Mouse (Mus musculus): ENCODE data around the gene Kank4. TPM values are rescaled to one million over a fixed set of nuclear protein-coding genes. Genes with fewer than 3 reads are reported as not detected.
"Not testable (repeated sequence)": the region's sequence is repeated elsewhere in the genome, so short reads cannot be mapped to it uniquely, and the experiment has no call there.

The Kank4 gene
- polyA plus RNA-seq, 1 experiment from 2014 or later = 0.58 TPM

- no peaks in the 10 kb centered on the region for H3K36me3 ChIP-seq (replicated peaks)
- peaks cover 8% of the 10 kb centered on the region for H3K4me1 ChIP-seq
- H3K9ac ChIP-seq = no peak overlapping the region
- H3K27ac ChIP-seq = no peak overlapping the region
- H3K4me2 ChIP-seq = no peak overlapping the region
- ATAC-seq (replicated peaks) = peak; percentile 35; the same call in 1 of the 2 replicates
- H3K4me3 ChIP-seq = no peak overlapping the region
- H3K9me3 ChIP-seq = no peaks in the 10 kb centered on the region
- H3K27me3 ChIP-seq (replicated peaks) = no peaks in the 10 kb centered on the region
- WGBS = 18% methylated on average over 11 of the region's 11 CpGs
These were observed 61.2 kb downstream of the Kank4 start for GRCm38 (mm10) chr4:98756141-98756540.

GRCm38 (mm10) chr4:98754456-98754855 is 62.9 kb downstream of the Kank4 start:
- H3K4me1 ChIP-seq = peaks cover 8% of the 10 kb centered on the region
- ATAC-seq (replicated peaks) = no peak
- WGBS = 59% methylated on average over 4 of the region's 4 CpGs

GRCm38 (mm10) chr4:98743906-98744210 is 73.5 kb downstream of the Kank4 start:
- Histone ChIP-seq H3K9ac (no peak overlapping the region), H3K36me3 (replicated peaks) (no peaks in the 10 kb centered on the region), H3K27ac (no peak overlapping the region), H3K4me1 (no peaks in the 10 kb centered on the region), H3K27me3 (replicated peaks) (no peaks in the 10 kb centered on the region), H3K4me2 (no peak overlapping the region), H3K4me3 (no peak overlapping the region), H3K9me3 (no peaks in the 10 kb centered on the region)
- 28% methylated on average over 7 of the region's 7 CpGs for WGBS
- ATAC-seq (replicated peaks) = no peak

More at GRCm38 (mm10) chr4:98754456-98754855, 62.9 kb downstream of the Kank4 start:
- no peak overlapping the region for H3K9ac ChIP-seq
- no peak overlapping the region for H3K4me2 ChIP-seq
- no peak overlapping the region for H3K27ac ChIP-seq
- H3K9me3 ChIP-seq = no peaks in the 10 kb centered on the region
- no peaks in the 10 kb centered on the region for H3K36me3 ChIP-seq (replicated peaks)
- no peaks in the 10 kb centered on the region for H3K27me3 ChIP-seq (replicated peaks)
- no peak overlapping the region for H3K4me3 ChIP-seq

GRCm38 (mm10) chr4:98743209-98743905 is 74.0 kb downstream of the Kank4 start:
- H3K27ac ChIP-seq = no peak overlapping the region
- 62% methylated on average over 3 of the region's 3 CpGs for WGBS
- no peak overlapping the region for H3K9ac ChIP-seq
- no peaks in the 10 kb centered on the region for H3K27me3 ChIP-seq (replicated peaks)
- H3K4me2 ChIP-seq = no peak overlapping the region
- no peaks in the 10 kb centered on the region for H3K4me1 ChIP-seq
- H3K4me3 ChIP-seq = no peak overlapping the region
- no peaks in the 10 kb centered on the region for H3K36me3 ChIP-seq (replicated peaks)
- ATAC-seq (replicated peaks) = no peak
- no peaks in the 10 kb centered on the region for H3K9me3 ChIP-seq

- no peak overlapping the region for H3K9ac ChIP-seq
- ATAC-seq (replicated peaks) = peak; percentile 72; the same call in 1 of the 2 replicates
- H3K36me3 ChIP-seq (replicated peaks) = no peaks in the 10 kb centered on the region
- no peaks in the 10 kb centered on the region for H3K27me3 ChIP-seq (replicated peaks)
- H3K4me2 ChIP-seq = no peak overlapping the region
- no peaks in the 10 kb centered on the region for H3K9me3 ChIP-seq
- no peak overlapping the region for H3K4me3 ChIP-seq
- 38% methylated on average over 2 of the region's 2 CpGs for WGBS
- H3K4me1 ChIP-seq = no peaks in the 10 kb centered on the region
- no peak overlapping the region for H3K27ac ChIP-seq
These were observed 77.6 kb downstream of the Kank4 start for GRCm38 (mm10) chr4:98739753-98740152.

GRCm38 (mm10) chr4:98733660-98734059 is 83.7 kb downstream of the Kank4 start:
- no peaks in the 10 kb centered on the region for H3K9me3 ChIP-seq
- H3K36me3 ChIP-seq (replicated peaks) = no peaks in the 10 kb centered on the region
- peaks cover 4% of the 10 kb centered on the region for H3K27me3 ChIP-seq (replicated peaks)
- H3K4me3 ChIP-seq = no peak overlapping the region
- no peak overlapping the region for H3K4me2 ChIP-seq
- ATAC-seq (replicated peaks) = no peak
- 93% methylated on average over 16 of the region's 16 CpGs for WGBS
- H3K27ac ChIP-seq = no peak overlapping the region
- H3K4me1 ChIP-seq = no peaks in the 10 kb centered on the region
- H3K9ac ChIP-seq = no peak overlapping the region

GRCm38 (mm10) chr4:98728716-98729115 is 88.6 kb downstream of the Kank4 start:
- H3K27me3 ChIP-seq (replicated peaks) = peaks cover 35% of the 10 kb centered on the region
- WGBS = 69% methylated on average over 7 of the region's 7 CpGs
- H3K4me3 ChIP-seq = no peak overlapping the region
- H3K4me2 ChIP-seq = no peak overlapping the region
- H3K9me3 ChIP-seq = no peaks in the 10 kb centered on the region
- ATAC-seq (replicated peaks) = no peak
- no peak overlapping the region for H3K9ac ChIP-seq
- H3K36me3 ChIP-seq (replicated peaks) = no peaks in the 10 kb centered on the region
- H3K27ac ChIP-seq = no peak overlapping the region
- peaks cover 20% of the 10 kb centered on the region for H3K4me1 ChIP-seq

- Histone ChIP-seq H3K4me2 (peak overlapping the region; percentile 55), H3K4me1 (peaks cover 20% of the 10 kb centered on the region), H3K4me3 (peak overlapping the region; percentile 4; the same call in 1 of the 2 replicates), H3K9ac (no peak overlapping the region), H3K9me3 (no peaks in the 10 kb centered on the region), H3K36me3 (replicated peaks) (no peaks in the 10 kb centered on the region), H3K27ac (no peak overlapping the region), H3K27me3 (replicated peaks) (peaks cover 35% of the 10 kb centered on the region)
- 2% methylated on average over 10 of the region's 10 CpGs for WGBS
- ATAC-seq (replicated peaks) = no peak
These were observed 89.4 kb downstream of the Kank4 start for GRCm38 (mm10) chr4:98727959-98728347.

GRCm38 (mm10) chr4:98727295-98727958 is 89.9 kb downstream of the Kank4 start:
- H3K4me1 ChIP-seq = peaks cover 20% of the 10 kb centered on the region
- no peak overlapping the region for H3K9ac ChIP-seq
- H3K4me3 ChIP-seq = peak overlapping the region; percentile 33
- no peak; the same call in 1 of the 2 replicates for ATAC-seq (replicated peaks)
- H3K27ac ChIP-seq = no peak overlapping the region
- no peaks in the 10 kb centered on the region for H3K9me3 ChIP-seq
- no peaks in the 10 kb centered on the region for H3K36me3 ChIP-seq (replicated peaks)
- WGBS = 5% methylated on average over 21 of the region's 21 CpGs
- H3K27me3 ChIP-seq (replicated peaks) = peaks cover 35% of the 10 kb centered on the region
- peak overlapping the region; percentile 55 for H3K4me2 ChIP-seq

GRCm38 (mm10) chr4:98726590-98727237 is 90.6 kb downstream of the Kank4 start, which contains the start of gene L1td1:
L1td1 (plus strand) TSS chr4:98726734.
- H3K9ac ChIP-seq = no peak within 1 kb of the TSS
- H3K4me3 ChIP-seq = peak within 1 kb of the TSS; percentile 33
- WGBS = 3% methylated on average over 29 of the region's 29 CpGs
- H3K36me3 ChIP-seq (replicated peaks) = no peaks in the 10 kb centered on the region
- H3K27ac ChIP-seq = no peak within 1 kb of the TSS
- peaks cover 35% of the 10 kb centered on the region for H3K27me3 ChIP-seq (replicated peaks)
- H3K9me3 ChIP-seq = no peaks in the 10 kb centered on the region
- ATAC-seq (replicated peaks) = 0 out of 2 replicates have a peak, but pooled peaks have one; percentile 34
- peaks cover 20% of the 10 kb centered on the region for H3K4me1 ChIP-seq
- H3K4me2 ChIP-seq = peak within 1 kb of the TSS; percentile 55

GRCm38 (mm10) chr4:98725439-98725838 is 91.9 kb downstream of the Kank4 start:
- H3K36me3 ChIP-seq (replicated peaks) = no peaks in the 10 kb centered on the region
- no peak overlapping the region for H3K9ac ChIP-seq
- H3K27me3 ChIP-seq (replicated peaks) = peaks cover 35% of the 10 kb centered on the region
- H3K9me3 ChIP-seq = no peaks in the 10 kb centered on the region
- 41% methylated on average over 4 of the region's 4 CpGs for WGBS
- peaks cover 20% of the 10 kb centered on the region for H3K4me1 ChIP-seq
- ATAC-seq (replicated peaks) = no peak
- no peak overlapping the region for H3K4me3 ChIP-seq
- no peak overlapping the region for H3K27ac ChIP-seq
- no peak overlapping the region for H3K4me2 ChIP-seq

- H3K36me3 ChIP-seq (replicated peaks); H3K27ac ChIP-seq; H3K4me2 ChIP-seq; ATAC-seq (replicated peaks); H3K4me3 ChIP-seq; H3K9ac ChIP-seq; H3K9me3 ChIP-seq: not testable (repeated sequence)
- H3K4me1 ChIP-seq = peaks cover 20% of the 10 kb centered on the region
- H3K27me3 ChIP-seq (replicated peaks) = peaks cover 35% of the 10 kb centered on the region
- 90% methylated on average over 1 of the region's 1 CpGs for WGBS
These were observed 92.7 kb downstream of the Kank4 start for GRCm38 (mm10) chr4:98724682-98725081.

Measured in midbrain, embryonic 15.5 days (tissue).